Mouse (Mus musculus) left cerebral cortex, adult 8-10 months (tissue): ENCODE data around the gene Psg28. TPM values are rescaled to one million over a fixed set of nuclear protein-coding genes. Genes with fewer than 3 reads are reported as not detected.
"Not testable (repeated sequence)": the region's sequence is repeated elsewhere in the genome, so short reads cannot be mapped to it uniquely, and the experiment has no call there.

Experiments
- DNase-seq, 2 experiments: peaks; one replicate each; pipeline ENCODE4 v3.0.0; 2022; ENCODE audit warnings: low spot score in 2 of 2
- microRNA-seq, 2 experiments: library from miRNA; unstranded; fragments of <30 nt; microRNA quantifications; one replicate each; pipeline ENCODE4 v1.2.0; 2022
- total RNA-seq, 4 experiments: library from RNA; stranded (reverse); gene quantifications; 2 replicates each; pipeline ENCODE4 v1.2.4; 2022

Gene Psg28
- total RNA-seq: not detected

DNA sequence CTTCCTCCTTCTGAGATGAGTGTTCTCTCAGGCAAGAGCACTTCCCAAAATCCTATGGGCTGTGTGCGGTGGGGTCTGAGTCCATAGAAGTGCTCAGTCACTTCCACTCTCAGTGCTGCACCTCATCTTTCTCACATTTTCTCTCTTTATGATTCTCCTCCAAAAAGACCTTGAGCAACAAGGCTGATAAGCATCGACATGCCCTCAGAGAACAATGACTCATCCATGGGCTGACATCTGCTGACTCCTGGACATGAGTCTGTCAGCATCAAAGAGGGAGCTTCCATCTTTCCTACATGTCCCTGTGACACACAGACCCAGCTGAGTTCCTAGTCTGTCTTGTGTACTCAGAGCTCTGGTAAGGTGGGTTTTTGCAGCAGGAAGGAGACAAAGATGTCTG lies at the start of gene Psg28:
Psg28 (minus strand) TSS at position 101 of the 400 bp plus-strand sequence.
- DNase-seq: not testable (repeated sequence)

DNA sequence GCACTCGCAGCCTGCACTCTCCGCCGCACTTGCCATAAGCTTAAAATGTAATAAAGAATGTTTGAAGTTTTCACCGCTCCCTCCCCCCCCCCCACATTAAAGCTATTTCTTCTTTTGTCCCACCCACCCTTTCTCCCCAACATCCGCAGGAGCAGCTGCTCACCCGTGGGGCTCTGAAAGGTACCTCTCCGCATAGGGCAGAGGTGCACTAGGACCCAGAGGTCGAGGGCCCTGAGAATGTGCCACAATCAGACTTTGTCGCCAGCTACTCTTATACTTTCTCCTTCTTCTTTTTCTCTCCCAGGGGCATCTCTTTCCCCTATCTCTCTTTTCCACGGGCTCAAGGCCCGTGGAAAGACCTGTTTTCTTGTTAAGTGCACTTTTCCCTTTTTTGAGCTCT lies 28.4 kb downstream of the Psg28 start:
- DNase-seq: no peak

DNA sequence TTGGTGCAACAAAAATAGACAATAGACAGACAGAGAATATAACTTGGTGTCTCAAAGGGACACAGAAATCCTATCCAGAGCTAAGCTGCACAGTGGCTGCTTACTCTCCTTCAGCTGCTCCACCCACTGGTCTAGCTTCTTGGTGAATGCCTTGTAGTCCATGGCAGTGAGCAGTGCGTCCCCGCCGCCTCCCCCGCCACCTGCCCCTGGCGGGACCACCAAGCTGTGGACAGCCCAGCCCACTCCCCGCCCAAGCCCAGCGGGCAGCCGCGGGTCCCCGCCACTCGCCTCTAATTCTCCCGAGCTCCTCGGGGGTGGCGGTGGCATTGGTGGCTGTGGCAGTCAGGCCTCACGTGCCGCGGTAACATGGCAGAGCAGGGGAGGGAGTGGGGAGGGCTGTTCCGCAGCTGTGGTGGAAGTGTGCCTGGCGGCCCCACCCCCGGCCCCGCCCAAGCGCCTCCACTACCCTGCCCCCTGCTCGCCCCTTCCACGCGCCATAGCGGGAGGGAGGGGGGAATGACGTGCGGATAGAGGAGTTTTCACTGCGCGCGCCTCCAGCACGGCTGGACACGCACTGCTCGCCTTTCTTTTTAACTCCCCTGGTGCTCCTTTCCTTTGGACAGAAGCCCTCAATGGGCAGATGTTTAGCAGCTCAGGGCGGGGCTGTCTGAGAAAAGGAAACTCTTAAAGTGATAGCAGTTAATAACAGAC lies 29.2 kb downstream of the Psg28 start:
- no peak for DNase-seq

DNA sequence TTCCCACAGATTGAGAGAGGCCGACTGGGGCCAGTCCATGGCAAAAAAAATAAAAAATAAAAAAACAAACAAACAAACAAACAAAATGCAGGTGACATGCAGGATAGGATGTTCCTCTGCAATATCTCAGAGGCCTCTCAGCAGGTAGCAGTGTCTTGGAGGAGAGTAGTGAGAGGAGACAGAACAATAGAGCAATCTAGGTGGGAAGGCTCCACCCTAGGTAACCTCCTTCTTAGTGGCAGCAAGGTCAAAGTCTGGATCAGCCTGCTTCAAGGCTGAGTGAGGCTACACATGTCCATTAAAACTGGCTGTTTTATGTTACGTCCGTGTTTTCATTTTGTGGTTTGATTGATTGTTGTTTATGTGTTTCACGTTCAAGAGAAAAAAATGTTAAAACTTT lies 40.4 kb downstream of the Psg28 start:
- not testable (repeated sequence) for DNase-seq

DNA sequence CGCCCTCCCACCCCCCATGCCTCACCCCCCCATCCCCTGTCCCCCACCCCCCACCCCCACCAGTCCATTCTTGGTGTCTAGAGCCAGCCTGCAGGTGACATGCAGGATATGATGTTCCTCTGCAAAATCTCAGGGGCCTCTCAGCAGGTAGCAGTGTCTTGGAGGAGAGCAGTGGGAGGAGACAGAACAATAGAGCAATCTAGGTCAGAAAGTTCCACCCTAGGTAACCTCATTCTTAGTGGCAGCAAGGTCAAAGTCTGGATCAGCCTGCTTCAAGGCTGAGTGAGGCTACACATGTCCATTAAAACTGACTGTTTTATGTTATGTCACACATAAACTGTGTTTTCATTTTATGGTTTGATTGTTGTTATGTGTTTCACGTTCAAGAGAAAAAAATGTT lies 53.5 kb downstream of the Psg28 start:
- no peak for DNase-seq

Small RNA genes within 50 kb of the gene (microRNA-seq; reads per million reads assigned to microRNA genes)
- gene Gm24715: 0 reads per million in 2 experiments

Other genes with a start within 250 kb of the Psg28 start
- gene Mill1, start 186.7 kb downstream of the Psg28 start, total RNA-seq: not detected
- not detected for gene Psg18, start 77.0 kb downstream of the Psg28 start, total RNA-seq
- not detected for gene Psg26, start 52.1 kb upstream of the Psg28 start, total RNA-seq
- gene Psg25, start 100.2 kb upstream of the Psg28 start, total RNA-seq: not detected
- gene Psg27, start 135.3 kb upstream of the Psg28 start, total RNA-seq: not detected
- not detected for gene Psg23, start 184.5 kb upstream of the Psg28 start, total RNA-seq
- not detected for gene Psg21, start 224.7 kb upstream of the Psg28 start, total RNA-seq